Mouse (Mus musculus) intestine, embryonic 16.5 days (tissue): Measurements from ENCODE around the gene Ddx49. TPM values are rescaled to one million over a fixed set of nuclear protein-coding genes. Genes with fewer than 3 reads are reported as not detected.

ENCODE experiments used
- ATAC-seq: fragments of 200-750 bp; cut with Nextera tagmentation; 2 replicates; pipeline ENCODE4 v1.8.0; 2017; ENCODE audit warnings: moderate TSS enrichment, moderate library complexity
- H3K27ac ChIP-seq: fragments of 300-500 bp; sonication (generic); 2 replicates; pipeline ENCODE4 v1.5.1; 2014; ENCODE audit warnings: mild to moderate bottlenecking, low read length
- H3K27me3 ChIP-seq: fragments of 300-500 bp; sonication (generic); replicated peaks from 2 replicates; pipeline ENCODE4 v1.6.1; 2014; ENCODE audit warnings: low read length, control low read depth, mixed read lengths; ENCODE audit not compliant: control insufficient read depth, insufficient read depth
- H3K36me3 ChIP-seq: fragments of 300-500 bp; sonication (generic); 2 replicates; pipeline ENCODE4 v1.6.1; 2014; ENCODE audit warnings: low read length, control low read depth; ENCODE audit not compliant: control insufficient read depth, insufficient read depth
- H3K4me1 ChIP-seq: fragments of 300-500 bp; sonication (generic); 2 replicates; pipeline ENCODE4 v1.6.1; 2014; ENCODE audit warnings: low read length, control low read depth, mixed read lengths; ENCODE audit not compliant: control insufficient read depth, insufficient read depth
- H3K4me2 ChIP-seq: fragments of 300-500 bp; sonication (generic); 2 replicates; pipeline ENCODE4 v1.6.1; 2014; ENCODE audit warnings: low read depth, low read length, control low read depth
- H3K4me3 ChIP-seq: fragments of 300-500 bp; sonication (generic); 2 replicates; pipeline ENCODE4 v1.5.1; 2014; ENCODE audit warnings: mild to moderate bottlenecking, low read length
- H3K9ac ChIP-seq: fragments of 300-500 bp; sonication (generic); 2 replicates; pipeline ENCODE4 v1.6.1; 2014; ENCODE audit warnings: low read depth, low read length
- H3K9me3 ChIP-seq: fragments of 300-500 bp; sonication (generic); 2 replicates; pipeline ENCODE4 v1.6.1; 2016; ENCODE audit warnings: low read length, control low read depth; ENCODE audit not compliant: control insufficient read depth
- WGBS: fragments of 180-500 bp; shearing (Covaris S2); extraction: QIAGEN DNeasy Blood & Tissue Kit; methylation state at CpG from one replicate; pipeline ENCODE4 v1.1.7; 2014; 5-methylcytosine and 5-hydroxymethylcytosine counted together
- polyA plus RNA-seq: library from polyadenylated mRNA; unstranded; fragments of >200 nt; fragmentation: Nextera tagmentation; extraction: Ambion mirVana; gene quantifications from 2 replicates; pipeline ENCODE4 v1.2.1, GENCODE M21; 2015

The Ddx49 gene
- polyA plus RNA-seq, 1 experiment from 2014 or later: 48.4 TPM

DNA sequence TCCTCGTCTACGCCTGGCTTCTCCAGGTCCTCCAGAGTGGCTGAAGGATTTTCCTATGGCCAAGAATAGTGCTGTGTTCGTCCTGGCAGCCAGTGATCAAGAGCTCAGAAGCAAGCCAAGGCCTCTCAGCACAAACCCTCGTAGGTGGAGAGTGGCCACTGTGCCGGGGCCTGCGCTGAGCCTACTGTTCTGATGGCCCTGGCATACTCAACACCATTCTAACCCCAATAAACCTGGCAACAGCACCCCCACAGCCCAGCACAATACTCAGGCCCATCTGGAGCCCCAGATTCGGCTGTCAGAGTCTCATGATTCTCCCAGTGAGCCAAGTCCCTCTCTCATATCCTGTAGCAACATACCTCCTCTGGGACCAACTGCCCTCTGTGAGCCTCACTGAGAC lies 38.4 kb upstream of the Ddx49 start:
- Histone ChIP-seq H3K27me3 (no peaks in the 10 kb centered on the region), H3K9ac (no peak overlapping the region), H3K9me3 (no peaks in the 10 kb centered on the region), H3K4me2 (no peak overlapping the region), H3K36me3 (peaks cover 49% of the 10 kb centered on the region), H3K27ac (no peak overlapping the region), H3K4me3 (no peak overlapping the region), H3K4me1 (no peaks in the 10 kb centered on the region)
- ATAC-seq: no peak
- WGBS: 95% methylated on average over 7 of the region's 7 CpGs

DNA sequence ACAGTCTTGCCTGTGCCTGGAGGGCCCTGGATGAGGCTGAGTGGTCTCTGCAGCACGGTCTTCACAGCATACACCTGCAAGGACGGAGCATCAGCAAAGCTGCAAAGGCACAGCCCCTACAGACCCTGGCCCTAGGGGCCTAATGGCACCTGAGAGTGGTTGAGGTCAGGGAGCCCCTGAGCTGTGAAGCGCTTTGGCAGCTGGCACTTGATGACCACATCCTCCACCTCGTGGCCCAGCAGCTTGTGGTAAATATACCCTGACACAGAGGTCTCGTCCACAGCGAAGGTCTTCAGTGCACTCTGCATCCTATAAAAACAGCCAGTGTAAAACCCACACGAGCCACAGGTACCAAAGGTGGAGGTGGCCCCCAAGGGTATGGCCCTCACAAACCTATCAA lies 36.6 kb upstream of the Ddx49 start:
- WGBS: 92% methylated on average over 7 of the region's 7 CpGs
- H3K4me2 ChIP-seq: no peak overlapping the region
- no peak overlapping the region for H3K9ac ChIP-seq
- H3K27ac ChIP-seq: no peak overlapping the region
- no peak for ATAC-seq
- H3K36me3 ChIP-seq: peaks cover 65% of the 10 kb centered on the region
- no peaks in the 10 kb centered on the region for H3K27me3 ChIP-seq
- no peak overlapping the region for H3K4me3 ChIP-seq
- no peaks in the 10 kb centered on the region for H3K4me1 ChIP-seq
- no peaks in the 10 kb centered on the region for H3K9me3 ChIP-seq

DNA sequence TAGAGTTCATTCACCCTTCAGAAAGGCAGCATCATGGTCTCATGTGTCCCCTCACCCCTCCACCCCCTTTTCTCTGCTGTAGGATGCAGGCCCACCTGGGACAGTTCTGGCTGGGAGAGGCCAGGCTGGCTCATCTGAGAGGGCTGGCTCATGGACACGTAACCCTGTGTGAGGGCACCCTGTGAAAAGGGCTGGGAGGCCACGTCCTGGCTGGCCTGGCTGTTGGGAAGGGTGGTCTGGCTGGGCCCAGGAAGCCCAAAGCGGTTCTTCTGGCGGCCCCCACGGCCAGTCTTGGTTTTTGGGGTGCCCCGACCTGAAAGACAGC lies 30.6 kb upstream of the Ddx49 start:
- H3K9ac ChIP-seq: no peak overlapping the region
- H3K4me1 ChIP-seq: peaks cover 10% of the 10 kb centered on the region; the same call in 1 of the 2 replicates
- no peaks in the 10 kb centered on the region for H3K9me3 ChIP-seq
- H3K36me3 ChIP-seq: peaks cover 55% of the 10 kb centered on the region
- ATAC-seq: no peak
- no peak overlapping the region for H3K27ac ChIP-seq
- H3K4me2 ChIP-seq: no peak overlapping the region
- H3K4me3 ChIP-seq: no peak overlapping the region
- H3K27me3 ChIP-seq: no peaks in the 10 kb centered on the region
- WGBS: 93% methylated on average over 6 of the region's 6 CpGs

DNA sequence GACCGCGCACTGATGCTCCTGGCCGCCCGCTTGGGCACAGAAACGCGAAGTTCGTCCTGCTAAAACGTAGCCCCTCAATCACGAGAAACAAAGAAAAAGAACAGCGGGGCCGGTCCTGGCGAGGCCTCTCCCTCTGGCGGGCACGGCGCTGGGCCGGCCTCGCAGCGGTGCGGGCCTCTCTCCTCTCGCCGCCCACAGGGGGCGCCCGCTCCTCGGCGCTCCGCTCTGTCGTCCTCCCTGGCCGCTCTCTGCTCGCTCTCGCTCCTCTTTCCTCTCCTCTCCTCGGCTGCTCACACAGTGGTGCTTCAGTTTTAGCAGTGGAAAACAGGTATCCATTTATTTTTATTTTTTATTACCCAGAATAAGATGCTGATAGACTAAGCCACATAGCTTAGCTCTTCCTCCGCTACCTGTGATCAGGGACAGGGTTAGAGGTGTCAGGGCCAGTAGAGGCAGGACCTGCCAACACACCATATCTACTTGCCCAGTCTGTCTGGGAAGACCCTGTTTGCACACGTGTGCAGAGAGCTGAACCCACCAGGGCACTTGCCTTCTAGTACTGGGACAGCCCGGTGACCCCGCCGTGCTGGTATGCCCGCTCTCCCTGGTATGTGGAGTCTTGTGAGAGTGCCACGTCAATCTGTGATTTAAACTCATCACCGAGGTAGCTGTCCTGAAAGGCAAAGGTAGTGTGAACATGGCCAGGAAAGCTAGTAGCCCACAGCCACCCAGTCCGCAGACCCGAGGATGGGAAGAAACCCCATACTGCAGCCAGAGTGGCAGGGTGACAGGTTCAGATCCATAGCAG lies 30.0 kb upstream of the Ddx49 start:
- peaks cover 10% of the 10 kb centered on the region; the same call in 1 of the 2 replicates for H3K4me1 ChIP-seq
- H3K27ac ChIP-seq: no peak overlapping the region
- peak; percentile 75 for ATAC-seq
- H3K9me3 ChIP-seq: no peaks in the 10 kb centered on the region
- peaks cover 53% of the 10 kb centered on the region for H3K36me3 ChIP-seq
- WGBS: 32% methylated on average over 41 of the region's 41 CpGs
- H3K27me3 ChIP-seq: no peaks in the 10 kb centered on the region
- H3K4me3 ChIP-seq: no peak overlapping the region
- no peak overlapping the region for H3K4me2 ChIP-seq
- H3K9ac ChIP-seq: no peak overlapping the region

DNA sequence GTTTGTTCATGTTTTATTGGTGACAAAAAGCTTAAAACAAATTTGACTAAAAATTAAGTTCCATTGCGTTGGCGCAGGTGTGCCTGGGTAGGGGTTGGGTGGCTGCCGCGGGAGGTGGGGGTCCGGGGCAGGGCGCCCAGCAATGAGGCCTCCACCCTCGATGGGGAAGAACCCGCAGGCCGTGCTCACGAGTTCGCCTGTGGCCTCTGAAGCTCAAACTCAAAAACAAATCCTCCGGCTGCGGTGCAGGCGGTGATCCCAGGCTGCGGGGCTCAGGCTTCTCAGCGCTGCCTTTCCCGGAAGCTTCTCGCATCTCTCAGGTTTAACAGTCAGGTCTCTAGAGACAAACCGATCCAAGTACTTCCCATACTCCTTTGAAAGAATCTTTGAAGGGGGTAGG lies 29.2 kb upstream of the Ddx49 start:
- Histone ChIP-seq H3K9me3 (no peaks in the 10 kb centered on the region), H3K36me3 (peaks cover 48% of the 10 kb centered on the region), H3K4me2 (no peak overlapping the region), H3K4me3 (no peak overlapping the region), H3K27me3 (no peaks in the 10 kb centered on the region), H3K4me1 (peaks cover 10% of the 10 kb centered on the region; the same call in 1 of the 2 replicates), H3K27ac (no peak overlapping the region), H3K9ac (no peak overlapping the region)
- ATAC-seq: no peak
- 82% methylated on average over 19 of the region's 19 CpGs for WGBS

DNA sequence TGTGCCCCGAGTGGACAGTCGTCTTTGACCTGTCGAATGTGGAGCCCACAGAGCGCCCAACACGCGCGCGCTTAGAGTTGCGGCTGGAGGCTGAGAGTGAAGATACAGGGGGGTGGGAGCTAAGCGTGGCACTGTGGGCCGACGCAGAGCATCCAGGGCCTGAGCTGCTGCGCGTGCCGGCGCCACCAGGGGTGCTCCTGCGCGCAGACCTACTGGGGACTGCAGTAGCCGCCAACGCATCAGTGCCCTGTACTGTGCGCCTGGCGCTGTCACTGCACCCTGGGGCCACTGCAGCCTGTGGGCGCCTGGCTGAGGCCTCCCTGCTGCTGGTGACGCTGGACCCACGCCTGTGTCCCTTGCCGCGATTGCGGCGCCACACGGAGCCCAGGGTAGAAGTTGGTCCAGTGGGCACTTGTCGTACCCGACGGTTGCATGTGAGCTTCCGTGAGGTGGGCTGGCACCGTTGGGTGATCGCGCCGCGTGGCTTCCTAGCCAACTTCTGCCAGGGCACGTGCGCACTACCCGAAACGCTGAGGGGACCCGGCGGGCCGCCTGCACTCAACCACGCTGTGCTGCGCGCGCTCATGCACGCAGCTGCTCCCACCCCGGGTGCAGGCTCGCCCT lies 28.6 kb upstream of the Ddx49 start:
- H3K4me2 ChIP-seq: 0 out of 2 replicates have a peak overlapping the region, but pooled peaks have one; percentile 33
- no peak overlapping the region for H3K27ac ChIP-seq
- no peak overlapping the region for H3K9ac ChIP-seq
- H3K4me1 ChIP-seq: peaks cover 10% of the 10 kb centered on the region; the same call in 1 of the 2 replicates
- H3K36me3 ChIP-seq: peaks cover 42% of the 10 kb centered on the region
- H3K27me3 ChIP-seq: no peaks in the 10 kb centered on the region
- WGBS: 46% methylated on average over 53 of the region's 53 CpGs
- peak; percentile 64 for ATAC-seq
- H3K4me3 ChIP-seq: no peak overlapping the region; the same call in 1 of the 2 replicates
- H3K9me3 ChIP-seq: no peaks in the 10 kb centered on the region

DNA sequence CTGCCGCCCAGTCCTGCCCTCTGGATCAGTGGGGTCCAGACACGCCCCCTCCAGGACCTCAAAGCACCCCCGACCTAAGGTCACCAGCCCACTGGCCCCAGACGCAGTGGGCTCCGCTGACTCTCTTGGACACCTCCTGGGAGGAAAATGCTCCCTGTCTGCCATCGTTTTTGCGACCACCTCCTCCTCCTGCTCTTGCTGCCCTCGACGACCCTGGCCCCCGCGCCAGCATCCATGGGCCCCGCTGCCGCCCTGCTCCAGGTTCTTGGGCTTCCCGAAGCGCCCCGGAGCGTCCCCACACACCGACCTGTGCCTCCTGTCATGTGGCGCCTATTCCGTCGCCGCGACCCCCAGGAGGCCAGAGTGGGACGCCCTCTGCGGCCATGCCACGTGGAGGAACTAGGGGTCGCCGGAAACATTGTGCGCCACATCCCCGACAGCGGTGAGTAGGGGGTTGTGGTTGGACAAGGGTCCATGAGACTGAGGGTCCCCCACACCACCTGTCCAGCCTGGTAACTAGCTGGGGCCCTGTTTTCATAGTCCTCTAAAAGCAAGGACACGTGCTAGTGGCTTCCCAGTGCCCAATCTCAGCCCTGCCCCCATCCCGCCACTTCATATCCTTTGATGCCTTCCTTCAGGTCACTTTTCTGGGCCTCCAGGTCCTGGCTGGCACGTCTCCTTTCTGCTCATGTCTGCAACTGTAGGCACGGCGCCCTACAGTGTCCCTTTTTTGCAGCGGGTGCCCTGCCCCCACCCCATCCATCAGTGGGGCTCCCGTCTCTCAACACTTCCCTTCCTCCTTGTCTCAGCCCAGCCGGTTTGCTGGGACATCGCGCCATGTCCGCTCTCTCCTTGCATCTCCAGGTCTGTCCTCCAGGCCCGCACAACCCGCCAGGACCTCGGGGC lies 27.8 kb upstream of the Ddx49 start:
- Histone ChIP-seq H3K4me1 (peaks cover 10% of the 10 kb centered on the region; the same call in 1 of the 2 replicates), H3K36me3 (peaks cover 34% of the 10 kb centered on the region), H3K27me3 (no peaks in the 10 kb centered on the region), H3K27ac (no peak overlapping the region), H3K9me3 (no peaks in the 10 kb centered on the region), H3K4me2 (0 out of 2 replicates have a peak overlapping the region, but pooled peaks have one; percentile 33), H3K4me3 (no peak overlapping the region; the same call in none of the 2 replicates), H3K9ac (peak overlapping the region; percentile 12; the same call in 1 of the 2 replicates)
- WGBS: 21% methylated on average over 45 of the region's 45 CpGs
- peak; percentile 16 for ATAC-seq

DNA sequence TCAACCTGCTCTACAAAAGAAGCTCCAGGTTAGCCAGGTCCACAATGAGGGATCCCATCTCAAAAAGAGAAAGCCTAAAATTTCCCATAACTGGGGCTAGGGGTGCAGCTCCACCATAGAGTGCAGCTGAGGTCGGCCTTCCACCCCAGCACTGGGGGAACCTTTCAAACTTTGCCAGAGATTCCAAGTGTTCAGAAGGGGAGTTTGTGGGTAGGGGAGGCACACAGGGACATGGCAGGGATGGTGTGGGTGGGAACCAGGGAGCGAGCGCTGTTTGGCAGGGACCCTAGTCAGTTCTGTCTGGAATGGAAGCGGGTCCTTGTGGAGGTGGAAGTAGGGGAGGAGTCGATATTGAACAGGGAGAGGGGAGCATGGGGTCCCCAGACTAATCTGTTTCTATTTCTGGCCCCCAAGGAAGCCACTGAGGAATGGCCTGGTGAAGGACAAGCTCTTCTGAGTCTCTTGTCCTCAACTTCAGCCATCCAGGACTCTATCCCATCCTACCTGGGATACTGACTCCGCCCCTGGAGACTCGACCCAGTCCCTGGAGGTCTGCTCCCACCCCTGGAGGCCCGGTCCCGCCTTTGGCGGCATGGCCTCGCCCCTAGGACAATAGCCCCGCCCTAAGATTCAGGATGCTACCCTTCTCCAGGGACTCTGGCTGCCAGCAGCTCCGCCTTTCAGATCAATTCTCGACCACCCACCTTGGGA lies 27.0 kb upstream of the Ddx49 start, which contains the start of gene Gdf1:
Gdf1 (plus strand) TSS at position 694 of the 711 bp plus-strand sequence.
- H3K4me3 ChIP-seq: no peak within 1 kb of the TSS; the same call in none of the 2 replicates
- no peak for ATAC-seq

More for the DNA sequence above, 27.0 kb upstream of the Ddx49 start, which contains the start of gene Gdf1:
- Histone ChIP-seq H3K27ac (no peak within 1 kb of the TSS), H3K36me3 (peaks cover 27% of the 10 kb centered on the region), H3K4me2 (0 out of 2 replicates have a peak within 1 kb of the TSS, but pooled peaks have one; percentile 33), H3K9ac (peak within 1 kb of the TSS; percentile 12; the same call in 1 of the 2 replicates), H3K4me1 (peaks cover 10% of the 10 kb centered on the region; the same call in 1 of the 2 replicates), H3K27me3 (no peaks in the 10 kb centered on the region), H3K9me3 (no peaks in the 10 kb centered on the region)
- WGBS: 34% methylated on average over 14 of the region's 14 CpGs
